Mouse (Mus musculus): ENCODE data around the gene Mtmr12. TPM values are rescaled to one million over a fixed set of nuclear protein-coding genes. Genes with fewer than 3 reads are reported as not detected.
A peak's percentile ranks its signal among the peaks of the same experiment; 100 is the strongest.

Gene Mtmr12
- polyA plus RNA-seq, 1 experiment: 5.4 TPM

GRCm38 (mm10) chr15:12238337-12238736 is 33.5 kb downstream of the Mtmr12 start:
- no peak overlapping the region for H3K4me3 ChIP-seq (ENCODE audit: insufficient read depth, low read depth, low read length)
- H3K4me1 ChIP-seq (ENCODE audit: control insufficient read depth, insufficient read depth, insufficient read length, low read length): peaks cover 4% of the 10 kb centered on the region; the same call in 1 of the 2 replicates
- H3K27ac ChIP-seq (replicated peaks; ENCODE audit: low read depth, low read length): no peak overlapping the region

GRCm38 (mm10) chr15:12240705-12241328 is 36.0 kb downstream of the Mtmr12 start:
- Histone ChIP-seq H3K4me3 (ENCODE audit: insufficient read depth, low read depth, low read length) (no peak overlapping the region), H3K27ac (replicated peaks; ENCODE audit: low read depth, low read length) (no peak overlapping the region), H3K4me1 (ENCODE audit: control insufficient read depth, insufficient read depth, insufficient read length, low read length) (peaks cover 4% of the 10 kb centered on the region; the same call in 1 of the 2 replicates)

GRCm38 (mm10) chr15:12243792-12244191 is 39.0 kb downstream of the Mtmr12 start:
- H3K4me3 ChIP-seq (ENCODE audit: insufficient read depth, low read depth, low read length): no peak overlapping the region
- 0 out of 2 replicates have a peak overlapping the region, but pooled peaks have one; percentile 47 for H3K27ac ChIP-seq (replicated peaks; ENCODE audit: low read depth, low read length)
- H3K4me1 ChIP-seq (ENCODE audit: control insufficient read depth, insufficient read depth, insufficient read length, low read length): no peaks in the 10 kb centered on the region

GRCm38 (mm10) chr15:12245580-12246359 is 40.9 kb downstream of the Mtmr12 start:
- Histone ChIP-seq H3K27ac (replicated peaks; ENCODE audit: low read depth, low read length) (no peak overlapping the region), H3K4me1 (ENCODE audit: control insufficient read depth, insufficient read depth, insufficient read length, low read length) (no peaks in the 10 kb centered on the region), H3K4me3 (ENCODE audit: insufficient read depth, low read depth, low read length) (no peak overlapping the region)

- Histone ChIP-seq H3K4me1 (ENCODE audit: control insufficient read depth, insufficient read depth, insufficient read length, low read length) (no peaks in the 10 kb centered on the region), H3K27ac (replicated peaks; ENCODE audit: low read depth, low read length) (no peak overlapping the region), H3K4me3 (ENCODE audit: insufficient read depth, low read depth, low read length) (no peak overlapping the region)
These were observed 41.7 kb downstream of the Mtmr12 start for GRCm38 (mm10) chr15:12246360-12247158.

- Histone ChIP-seq H3K4me1 (ENCODE audit: control insufficient read depth, insufficient read depth, insufficient read length, low read length) (no peaks in the 10 kb centered on the region), H3K4me3 (ENCODE audit: insufficient read depth, low read depth, low read length) (no peak overlapping the region), H3K27ac (replicated peaks; ENCODE audit: low read depth, low read length) (no peak overlapping the region)
These were observed 42.4 kb downstream of the Mtmr12 start for GRCm38 (mm10) chr15:12247159-12247603.

- Histone ChIP-seq H3K27ac (replicated peaks; ENCODE audit: low read depth, low read length) (no peak overlapping the region), H3K4me1 (ENCODE audit: control insufficient read depth, insufficient read depth, insufficient read length, low read length) (no peaks in the 10 kb centered on the region), H3K4me3 (ENCODE audit: insufficient read depth, low read depth, low read length) (no peak overlapping the region)
These were observed 43.5 kb downstream of the Mtmr12 start for GRCm38 (mm10) chr15:12248279-12248678.

GRCm38 (mm10) chr15:12250350-12250749 is 45.5 kb downstream of the Mtmr12 start:
- Histone ChIP-seq H3K4me1 (ENCODE audit: control insufficient read depth, insufficient read depth, insufficient read length, low read length) (no peaks in the 10 kb centered on the region), H3K4me3 (ENCODE audit: insufficient read depth, low read depth, low read length) (no peak overlapping the region), H3K27ac (replicated peaks; ENCODE audit: low read depth, low read length) (no peak overlapping the region)

- Histone ChIP-seq H3K4me3 (ENCODE audit: insufficient read depth, low read depth, low read length) (no peak overlapping the region), H3K4me1 (ENCODE audit: control insufficient read depth, insufficient read depth, insufficient read length, low read length) (no peaks in the 10 kb centered on the region), H3K27ac (replicated peaks; ENCODE audit: low read depth, low read length) (no peak overlapping the region)
These were observed 46.8 kb downstream of the Mtmr12 start for GRCm38 (mm10) chr15:12251416-12252140.

- Histone ChIP-seq H3K4me1 (ENCODE audit: control insufficient read depth, insufficient read depth, insufficient read length, low read length) (no peaks in the 10 kb centered on the region), H3K27ac (replicated peaks; ENCODE audit: low read depth, low read length) (no peak overlapping the region), H3K4me3 (ENCODE audit: insufficient read depth, low read depth, low read length) (no peak overlapping the region)
These were observed 47.3 kb downstream of the Mtmr12 start for GRCm38 (mm10) chr15:12252141-12252489.

- Histone ChIP-seq H3K4me1 (ENCODE audit: control insufficient read depth, insufficient read depth, insufficient read length, low read length) (no peaks in the 10 kb centered on the region), H3K4me3 (ENCODE audit: insufficient read depth, low read depth, low read length) (no peak overlapping the region), H3K27ac (replicated peaks; ENCODE audit: low read depth, low read length) (no peak overlapping the region)
These were observed 53.1 kb downstream of the Mtmr12 start for GRCm38 (mm10) chr15:12257730-12258494.

GRCm38 (mm10) chr15:12263056-12263455 is 58.2 kb downstream of the Mtmr12 start:
- Histone ChIP-seq H3K27ac (replicated peaks; ENCODE audit: low read depth, low read length) (no peak overlapping the region), H3K4me3 (ENCODE audit: insufficient read depth, low read depth, low read length) (no peak overlapping the region), H3K4me1 (ENCODE audit: control insufficient read depth, insufficient read depth, insufficient read length, low read length) (no peaks in the 10 kb centered on the region)

GRCm38 (mm10) chr15:12266460-12266859 is 61.6 kb downstream of the Mtmr12 start:
- no peak overlapping the region for H3K27ac ChIP-seq (replicated peaks; ENCODE audit: low read depth, low read length)
- no peak overlapping the region for H3K4me3 ChIP-seq (ENCODE audit: insufficient read depth, low read depth, low read length)
- H3K4me1 ChIP-seq (ENCODE audit: control insufficient read depth, insufficient read depth, insufficient read length, low read length): no peaks in the 10 kb centered on the region

GRCm38 (mm10) chr15:12268021-12268420 is 63.2 kb downstream of the Mtmr12 start:
- no peaks in the 10 kb centered on the region for H3K4me1 ChIP-seq (ENCODE audit: control insufficient read depth, insufficient read depth, insufficient read length, low read length)
- no peak overlapping the region for H3K27ac ChIP-seq (replicated peaks; ENCODE audit: low read depth, low read length)

More at GRCm38 (mm10) chr15:12268021-12268420, 63.2 kb downstream of the Mtmr12 start:
- H3K4me3 ChIP-seq (ENCODE audit: insufficient read depth, low read depth, low read length): no peak overlapping the region

Measured in brown adipose tissue, adult 24 weeks (tissue).